Mouse (Mus musculus) cortical plate, adult 2 months (tissue): ENCODE measurements at regions not wholly inside any gene's neighbourhood (a gene's known extent, or its start where the extent isn't known, plus 50 kb on each side); places are given as distances from the start of the nearest gene placed in this dataset.

Experiments used
- H3K27ac ChIP-seq: fragments of 200-500 bp; 2 replicates; pipeline ENCODE4 v1.5.1; 2012; ENCODE audit warnings: low read length, control low read depth, inconsistent platforms; ENCODE audit not compliant: insufficient read depth
- H3K4me1 ChIP-seq: fragments of 200-500 bp; 2 replicates; pipeline ENCODE4 v1.6.1; 2011; ENCODE audit warnings: low read length; ENCODE audit not compliant: control insufficient read depth, insufficient read depth
- H3K4me3 ChIP-seq: fragments of 200-500 bp; 2 replicates; pipeline ENCODE4 v1.5.1; 2011; ENCODE audit warnings: mild to moderate bottlenecking, low read length, control low read depth; ENCODE audit not compliant: insufficient read depth
- CTCF ChIP-seq: fragments of 200-500 bp; IDR thresholded peaks from 2 replicates; pipeline ENCODE4 v1.5.1; 2011; ENCODE audit warnings: mild to moderate bottlenecking, control low read depth, low read length; ENCODE audit not compliant: insufficient read depth; ENCODE audit errors: extremely low read depth
- POLR2A ChIP-seq: fragments of 200-500 bp; IDR thresholded peaks from 2 replicates; pipeline ENCODE4 v1.6.1; 2011; ENCODE audit warnings: mild to moderate bottlenecking, low read length, control low read depth; ENCODE audit not compliant: insufficient read depth; ENCODE audit errors: extremely low read depth

DNA sequence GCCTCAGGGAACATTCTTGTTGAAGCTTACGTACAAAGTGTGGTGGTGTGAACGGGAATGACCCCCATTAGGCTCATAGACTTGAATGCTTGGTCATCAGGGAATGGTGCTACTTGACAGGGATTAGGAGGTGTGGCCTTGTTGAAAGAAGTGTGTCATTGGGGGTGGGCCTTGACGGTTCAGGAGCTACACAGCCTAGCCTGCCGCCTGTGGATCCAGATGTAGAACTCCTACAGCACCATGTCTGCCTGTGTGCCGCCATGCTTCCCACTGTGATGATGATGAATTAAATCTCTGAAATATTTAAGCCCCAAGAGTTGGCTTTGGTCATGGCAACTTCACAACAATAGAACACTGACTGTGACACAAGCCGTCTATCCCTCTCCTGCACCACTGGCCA is 163.6 kb downstream of the Ankrd50 start:
- Histone ChIP-seq H3K4me1 (no peaks in the 10 kb centered on the region), H3K27ac (no peak overlapping the region), H3K4me3 (no peak overlapping the region)
- TF ChIP-seq CTCF (no peak), POLR2A (no peak)

DNA sequence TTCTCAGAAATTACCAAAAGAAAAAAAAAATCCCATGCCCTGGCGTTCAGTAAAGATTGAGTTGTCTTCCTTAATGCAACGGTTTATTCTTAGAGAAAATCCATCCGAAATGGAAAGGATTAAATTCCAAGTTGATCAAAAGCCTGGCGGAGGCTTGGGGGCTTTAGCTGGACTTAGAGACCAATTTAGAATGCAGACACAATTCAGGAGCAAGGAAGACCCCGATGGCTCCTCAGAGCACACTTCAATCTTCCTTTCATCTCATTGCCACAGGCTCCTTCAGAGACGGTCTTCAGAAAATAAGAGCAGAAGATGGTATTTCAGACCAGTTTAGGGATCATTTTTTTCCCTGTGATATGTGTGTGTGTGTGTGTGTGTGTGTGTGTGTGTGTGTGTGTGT is 171.8 kb downstream of the Ankrd50 start:
- H3K4me3 ChIP-seq, result no peak overlapping the region
- H3K4me1 ChIP-seq, result no peaks in the 10 kb centered on the region
- TF ChIP-seq POLR2A, result no peak
- TF ChIP-seq CTCF, result no peak

DNA sequence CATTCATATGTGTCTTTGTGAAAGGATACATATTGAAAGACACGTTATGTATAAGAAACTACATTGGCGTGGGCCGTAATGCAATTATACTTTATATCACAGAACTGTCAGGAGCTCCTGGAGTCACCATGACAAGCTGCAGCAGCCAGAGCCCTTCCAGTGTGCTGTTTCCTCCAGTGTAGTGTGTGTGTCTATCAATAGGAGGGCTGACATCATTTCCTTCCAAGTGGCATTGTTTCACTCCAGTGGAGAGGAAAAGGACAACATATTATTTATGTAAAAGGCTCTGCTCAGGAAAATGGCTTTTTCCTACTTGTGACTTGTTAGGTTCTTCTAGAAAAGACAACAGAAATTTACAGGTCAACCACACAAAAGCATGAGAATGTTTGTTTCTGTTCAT is 172.5 kb downstream of the Ankrd50 start:
- no peak for TF ChIP-seq POLR2A
- TF ChIP-seq CTCF, result no peak
- Histone ChIP-seq H3K27ac (no peak overlapping the region), H3K4me3 (no peak overlapping the region), H3K4me1 (no peaks in the 10 kb centered on the region; the same call in 1 of the 2 replicates)

More for the DNA sequence above, 171.8 kb downstream of the Ankrd50 start:
- H3K27ac ChIP-seq, result no peak overlapping the region

DNA sequence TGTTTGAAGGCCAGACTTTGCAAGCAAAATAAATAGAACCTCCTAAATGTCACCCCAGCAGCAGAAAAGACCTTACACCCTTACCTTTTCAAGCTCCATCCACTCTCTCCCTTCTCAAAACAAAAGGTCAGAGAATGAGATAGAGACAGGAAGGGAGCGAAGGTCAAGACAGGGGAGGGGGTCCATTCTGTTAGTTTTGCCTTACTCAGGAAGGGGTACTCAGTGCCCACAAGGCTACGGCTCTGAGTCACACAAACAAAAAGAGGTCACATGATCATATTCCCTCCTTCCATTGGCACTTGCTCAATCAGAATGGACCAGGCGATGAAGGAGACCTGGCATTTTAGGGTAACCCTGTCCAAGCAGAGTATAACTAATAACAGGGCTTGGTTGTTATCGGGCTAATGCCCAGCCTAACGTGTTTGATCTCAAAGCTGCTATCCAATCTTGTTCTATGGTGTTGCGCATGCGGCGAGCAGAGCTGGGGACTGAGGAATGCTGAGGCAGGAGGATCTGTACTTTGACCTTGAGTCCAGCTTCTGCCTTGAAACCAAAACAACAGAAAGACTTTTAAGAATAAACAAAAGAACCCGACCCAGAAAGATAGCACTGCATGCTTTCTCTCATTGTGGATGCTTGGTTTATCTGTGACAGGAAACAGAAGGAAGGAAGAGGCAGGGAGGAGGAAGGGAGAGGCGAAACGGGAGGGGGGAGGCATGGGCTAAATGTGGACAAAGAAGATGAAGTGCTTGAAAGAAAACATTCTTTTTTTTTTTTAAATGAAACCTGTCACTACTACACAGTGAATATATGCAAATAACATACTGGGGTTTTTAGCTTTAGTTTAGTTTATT is 184.5 kb downstream of the Ankrd50 start:
- TF ChIP-seq POLR2A, result no peak
- TF ChIP-seq CTCF, result no peak
- Histone ChIP-seq H3K4me1 (no peaks in the 10 kb centered on the region), H3K4me3 (no peak overlapping the region), H3K27ac (no peak overlapping the region)

DNA sequence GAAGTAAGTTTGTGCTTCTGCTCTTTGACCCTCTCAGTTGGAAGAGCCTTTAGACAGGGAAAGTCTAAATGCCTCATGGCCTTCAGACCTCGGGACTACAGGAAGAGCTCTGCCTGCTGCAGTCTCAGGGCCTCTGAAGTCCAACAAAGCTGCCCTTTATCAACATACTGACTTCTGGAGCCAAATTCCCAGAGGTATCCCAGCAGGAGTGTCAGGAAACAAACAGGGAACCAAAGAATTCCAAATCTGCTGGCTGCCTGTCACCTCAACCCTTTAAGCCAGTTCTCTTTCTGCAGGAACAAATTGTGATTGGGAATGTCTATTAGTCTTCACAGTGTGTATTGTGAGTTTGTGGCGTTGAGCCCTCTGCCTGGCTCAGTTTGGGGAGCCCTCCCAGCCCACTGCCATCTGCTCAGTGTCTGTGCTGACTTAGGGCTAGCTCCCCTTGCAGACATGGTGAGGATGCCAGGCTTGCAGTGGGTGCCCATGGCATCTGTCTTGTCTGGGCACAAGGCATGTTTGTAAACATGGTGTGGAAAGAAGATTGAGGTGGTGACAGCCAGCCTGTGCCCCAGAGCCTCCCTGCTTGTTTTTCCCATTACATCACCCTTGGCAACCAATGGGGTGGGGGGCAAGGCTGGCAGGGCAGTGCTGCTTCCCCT is 185.3 kb downstream of the Ankrd50 start:
- Histone ChIP-seq H3K27ac (0 out of 2 replicates have a peak overlapping the region, but pooled peaks have one; percentile 39), H3K4me3 (no peak overlapping the region), H3K4me1 (no peaks in the 10 kb centered on the region)
- TF ChIP-seq CTCF, result no peak

DNA sequence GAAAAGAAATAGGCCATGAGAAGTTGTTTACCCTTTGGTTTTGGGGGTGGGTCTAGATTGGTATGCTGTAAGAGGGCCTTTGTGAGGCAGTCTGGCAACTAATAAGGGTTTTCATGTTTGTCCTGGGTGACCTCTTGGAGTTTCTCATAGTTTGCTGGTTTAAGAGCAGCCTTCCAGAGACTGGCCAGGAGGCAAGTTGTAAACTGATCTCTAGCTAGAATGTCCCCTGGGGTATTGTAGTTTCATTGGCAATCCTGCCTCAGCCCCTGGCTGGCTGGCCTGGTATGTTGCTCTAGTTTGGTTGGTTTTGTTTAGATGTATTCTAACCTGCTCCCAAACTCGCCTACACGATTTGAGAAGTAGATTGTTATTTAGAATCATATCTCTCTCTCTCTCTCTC is 187.1 kb downstream of the Ankrd50 start:
- H3K4me1 ChIP-seq, result no peaks in the 10 kb centered on the region
- no peak overlapping the region for H3K27ac ChIP-seq
- no peak overlapping the region for H3K4me3 ChIP-seq
- TF ChIP-seq POLR2A (no peak), CTCF (no peak)

DNA sequence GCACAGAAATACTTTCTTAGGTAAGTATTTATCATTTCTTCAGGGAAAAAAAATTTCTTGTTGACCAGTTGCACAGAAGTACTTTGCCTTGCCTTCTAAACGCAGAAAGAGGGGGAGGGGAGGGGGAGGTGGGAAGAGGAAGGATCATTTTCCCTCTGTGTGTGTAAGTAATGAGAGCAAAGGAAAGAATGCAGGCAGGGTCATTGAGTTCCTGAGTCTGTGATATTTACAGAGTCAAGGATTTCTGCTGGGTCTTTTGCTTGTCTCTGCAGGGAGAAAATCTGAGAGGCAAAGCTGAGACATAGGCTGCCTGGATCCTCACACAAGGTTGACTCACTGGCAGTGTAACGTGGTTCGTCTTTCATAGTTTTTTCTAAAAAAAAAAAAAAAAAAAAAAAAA is 195.6 kb downstream of the Ankrd50 start:
- Histone ChIP-seq H3K4me1 (no peaks in the 10 kb centered on the region), H3K4me3 (no peak overlapping the region), H3K27ac (no peak overlapping the region)
- TF ChIP-seq POLR2A (no peak), CTCF (no peak)

DNA sequence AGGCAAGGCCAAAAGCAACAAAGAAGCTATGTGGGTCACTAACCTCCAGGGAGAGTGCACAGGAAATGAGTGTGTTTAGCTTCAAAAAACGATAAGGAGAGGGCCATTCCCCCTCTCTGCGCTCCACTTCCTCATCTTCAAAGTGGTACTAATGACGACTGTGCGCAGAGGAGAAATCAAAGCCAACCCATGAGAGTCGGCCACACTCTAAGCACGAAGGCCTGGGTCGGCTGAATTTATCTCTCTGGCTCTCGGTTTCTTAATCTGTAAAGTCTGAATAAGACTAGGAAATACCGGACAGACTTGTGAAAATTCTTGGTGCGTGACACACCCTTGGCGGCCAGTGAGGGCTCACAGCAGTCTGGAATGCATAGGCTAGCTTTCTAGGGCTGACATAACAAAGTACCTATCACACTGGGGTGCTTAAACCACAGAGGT is 200.9 kb downstream of the Ankrd50 start:
- H3K4me1 ChIP-seq, result no peaks in the 10 kb centered on the region
- no peak for TF ChIP-seq CTCF
- no peak overlapping the region for H3K4me3 ChIP-seq
- H3K27ac ChIP-seq, result no peak overlapping the region

DNA sequence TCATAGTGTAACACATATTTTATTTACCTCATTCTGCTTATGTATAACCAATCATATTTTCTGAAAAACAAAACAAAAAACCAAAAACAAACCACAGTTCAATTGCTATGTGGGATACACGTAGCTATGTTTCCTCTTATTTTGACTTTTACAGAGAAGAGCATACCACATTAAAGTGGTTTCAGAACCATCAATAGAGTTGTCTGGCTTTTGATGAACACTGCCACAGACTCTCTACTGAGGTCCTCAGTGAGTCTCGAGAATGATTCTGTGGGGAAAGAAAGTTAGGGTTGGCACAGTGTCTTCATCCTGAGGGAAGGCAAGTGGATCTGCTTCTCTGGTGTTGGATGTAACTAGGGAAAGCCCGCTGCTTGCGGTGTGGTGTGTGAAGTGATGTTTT is 201.8 kb downstream of the Ankrd50 start:
- H3K4me3 ChIP-seq, result no peak overlapping the region
- TF ChIP-seq POLR2A, result no peak
- no peaks in the 10 kb centered on the region for H3K4me1 ChIP-seq
- H3K27ac ChIP-seq, result no peak overlapping the region

DNA sequence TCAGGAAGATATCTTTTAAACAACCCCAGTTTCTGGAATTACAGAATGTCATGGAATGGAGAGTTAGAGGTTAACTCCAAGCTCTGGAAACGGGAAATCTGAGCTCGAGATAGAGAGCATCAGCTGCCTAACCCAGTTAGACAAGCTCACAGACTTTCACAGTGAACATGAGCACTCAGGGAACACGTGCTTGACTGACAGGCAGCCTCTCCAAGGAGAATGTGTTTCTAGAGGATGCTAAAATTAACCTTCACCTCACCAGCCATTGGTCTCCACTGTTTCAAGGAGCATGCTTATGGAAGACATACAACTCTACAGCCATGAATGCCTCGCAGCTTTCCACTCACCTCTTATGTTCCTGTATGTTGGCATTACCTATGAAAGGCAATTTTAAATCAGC is 203.0 kb downstream of the Ankrd50 start:
- no peak overlapping the region for H3K27ac ChIP-seq
- H3K4me3 ChIP-seq, result no peak overlapping the region
- TF ChIP-seq POLR2A, result no peak
- no peak for TF ChIP-seq CTCF
- no peaks in the 10 kb centered on the region for H3K4me1 ChIP-seq
